Mouse (Mus musculus) heart, embryonic 16.5 days (tissue): ENCODE measurements at regions not wholly inside any gene's neighbourhood (a gene's known extent, or its start where the extent isn't known, plus 50 kb on each side); places are given as distances from the start of the nearest gene placed in this dataset.

Source experiments
- ATAC-seq: fragments of 200-750 bp; cut with Nextera tagmentation; replicated peaks from 2 replicates; pipeline ENCODE4 v1.8.0; 2017; ENCODE audit warnings: moderate number of reproducible peaks; ENCODE audit not compliant: insufficient read depth, low FRiP score; ENCODE audit errors: extremely low read depth
- H3K27ac ChIP-seq: fragments of 300-500 bp; sonication (generic); 2 replicates; pipeline ENCODE4 v1.5.1; 2014; ENCODE audit warnings: mild to moderate bottlenecking, low read length, control low read depth, moderate library complexity
- H3K27me3 ChIP-seq: fragments of 300-500 bp; sonication (generic); 2 replicates; pipeline ENCODE4 v1.6.1; 2014; ENCODE audit warnings: low read length, mixed read lengths; ENCODE audit not compliant: control insufficient read depth, insufficient read depth
- H3K36me3 ChIP-seq: fragments of 300-500 bp; sonication (generic); 2 replicates; pipeline ENCODE4 v1.6.1; 2014; ENCODE audit not compliant: control insufficient read depth, insufficient read depth
- H3K4me1 ChIP-seq: fragments of 300-500 bp; sonication (generic); 2 replicates; pipeline ENCODE4 v1.6.1; 2014; ENCODE audit warnings: low read length, mixed read lengths; ENCODE audit not compliant: control insufficient read depth, insufficient read depth
- H3K4me2 ChIP-seq: fragments of 300-500 bp; sonication (generic); 2 replicates; pipeline ENCODE4 v1.6.1; 2014; ENCODE audit warnings: low read depth, mild to moderate bottlenecking, control low read depth, low read length
- H3K4me3 ChIP-seq: fragments of 300-500 bp; sonication (generic); 2 replicates; pipeline ENCODE4 v1.5.1; 2014; ENCODE audit warnings: mild to moderate bottlenecking, control low read depth, low read length
- H3K9ac ChIP-seq: fragments of 300-500 bp; sonication (generic); 2 replicates; pipeline ENCODE4 v1.6.1; 2014; ENCODE audit warnings: low read length, control low read depth
- H3K9me3 ChIP-seq: fragments of 300-500 bp; sonication (generic); replicated peaks from 2 replicates; pipeline ENCODE4 v1.6.1; 2016; ENCODE audit warnings: low read length; ENCODE audit not compliant: control insufficient read depth
- WGBS: fragments of 180-500 bp; shearing (Covaris S2); extraction: QIAGEN DNeasy Blood & Tissue Kit; methylation state at CpG from one replicate; pipeline ENCODE4 v1.1.7; 2014; 5-methylcytosine and 5-hydroxymethylcytosine counted together

DNA sequence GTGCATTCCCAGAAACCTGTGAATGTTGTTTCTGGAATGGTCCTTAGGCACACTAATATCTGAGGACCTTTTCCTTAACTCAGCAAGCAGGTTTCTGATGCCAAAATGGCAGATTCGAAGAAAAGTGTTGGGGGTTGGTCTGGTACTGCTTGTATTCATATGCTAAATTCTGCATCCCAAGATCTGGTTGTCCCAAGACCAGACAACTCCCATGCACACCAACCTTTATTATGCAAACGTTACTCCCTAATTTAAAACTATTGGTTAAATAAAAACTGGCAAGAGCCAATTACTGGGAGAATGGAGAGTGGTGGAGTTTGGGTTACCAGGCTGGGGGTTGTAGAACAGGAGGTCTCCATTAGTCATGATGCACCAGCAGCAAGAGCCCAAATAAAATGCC is 129.0 kb upstream of the Tspan2 start:
- Histone ChIP-seq H3K4me2 (no peak overlapping the region), H3K4me1 (no peaks in the 10 kb centered on the region), H3K27ac (no peak overlapping the region), H3K9ac (no peak overlapping the region), H3K27me3 (no peaks in the 10 kb centered on the region), H3K4me3 (no peak overlapping the region), H3K36me3 (no peaks in the 10 kb centered on the region), H3K9me3 (no peaks in the 10 kb centered on the region)
- 70% methylated on average over 2 of the region's 2 CpGs for WGBS
- no peak for ATAC-seq

DNA sequence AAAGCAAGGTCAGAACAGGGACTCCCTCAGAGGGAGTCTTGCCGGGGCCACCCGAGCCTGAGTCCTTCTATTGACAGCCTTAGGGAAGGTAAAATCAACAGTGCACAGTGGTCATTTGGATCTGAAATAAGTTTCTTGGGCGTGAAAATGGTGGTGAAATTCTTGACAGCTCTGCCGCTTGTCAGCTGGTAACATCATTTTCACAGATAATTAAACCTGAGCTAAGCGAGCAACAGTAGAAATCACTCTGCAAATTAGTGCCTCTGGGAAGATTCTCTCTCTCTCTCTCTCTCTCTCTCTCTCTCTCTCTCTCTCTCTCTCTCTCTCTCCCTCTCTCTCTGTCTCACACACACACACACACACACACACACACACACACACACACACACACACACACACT is 123.4 kb upstream of the Tspan2 start:
- Histone ChIP-seq H3K9me3 (no peaks in the 10 kb centered on the region), H3K4me3 (no peak overlapping the region), H3K27ac (no peak overlapping the region), H3K4me1 (no peaks in the 10 kb centered on the region), H3K9ac (no peak overlapping the region), H3K4me2 (no peak overlapping the region), H3K27me3 (no peaks in the 10 kb centered on the region; the same call in 1 of the 2 replicates), H3K36me3 (no peaks in the 10 kb centered on the region)
- WGBS = 37% methylated on average over 5 of the region's 5 CpGs
- ATAC-seq = no peak

DNA sequence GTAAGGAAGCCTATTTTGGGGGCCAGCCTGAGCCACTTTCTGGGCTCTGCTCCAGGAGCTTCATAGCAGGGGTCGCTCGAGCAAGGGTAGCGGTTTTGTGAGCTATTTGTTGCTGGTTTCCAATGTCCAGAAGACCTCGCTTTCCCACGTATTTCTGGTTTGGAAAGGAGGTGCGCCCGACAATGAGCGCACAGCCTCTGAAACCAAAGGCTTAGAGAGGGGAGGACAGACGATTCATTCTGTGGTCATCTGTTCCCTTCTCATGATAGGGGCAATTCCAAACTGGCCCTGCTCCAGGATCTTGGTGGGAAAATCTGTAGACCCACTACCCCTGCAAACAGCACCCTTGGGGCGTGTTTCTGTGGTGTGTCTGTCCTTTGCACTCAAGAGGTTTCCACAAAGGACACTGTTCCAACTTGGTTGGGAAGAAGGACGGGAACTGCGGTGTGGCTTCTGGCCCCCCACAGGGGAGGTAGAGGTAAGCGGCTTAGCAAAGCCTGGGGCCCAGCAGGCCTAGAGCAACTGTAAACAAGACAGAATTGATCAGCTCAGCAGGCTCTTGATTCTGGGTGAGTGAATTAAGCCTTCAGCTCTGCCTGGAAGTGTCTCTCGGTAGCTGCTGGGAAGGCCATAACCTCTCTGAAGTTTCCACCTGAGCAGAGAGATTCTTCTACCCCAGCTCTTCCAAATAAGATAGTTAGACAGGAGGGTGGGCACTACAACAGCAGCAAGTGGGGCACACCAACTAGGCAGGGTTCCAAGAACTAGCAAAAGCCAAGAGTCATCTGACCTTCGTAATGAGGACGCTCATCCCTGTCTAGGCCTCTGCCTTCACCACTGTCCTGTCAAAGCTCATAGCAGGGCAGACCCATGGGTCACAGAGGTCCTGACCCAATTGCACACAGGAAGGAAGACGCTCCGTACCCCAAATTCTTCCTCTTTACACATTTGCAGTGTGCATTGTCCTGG is 122.6 kb upstream of the Tspan2 start:
- 55% methylated on average over 18 of the region's 18 CpGs for WGBS
- no peaks in the 10 kb centered on the region for H3K36me3 ChIP-seq
- H3K27ac ChIP-seq = no peak overlapping the region
- no peaks in the 10 kb centered on the region for H3K9me3 ChIP-seq
- no peak overlapping the region for H3K4me2 ChIP-seq
- H3K9ac ChIP-seq = no peak overlapping the region
- no peaks in the 10 kb centered on the region for H3K4me1 ChIP-seq
- H3K4me3 ChIP-seq = no peak overlapping the region
- ATAC-seq = no peak
- no peaks in the 10 kb centered on the region; the same call in 1 of the 2 replicates for H3K27me3 ChIP-seq

DNA sequence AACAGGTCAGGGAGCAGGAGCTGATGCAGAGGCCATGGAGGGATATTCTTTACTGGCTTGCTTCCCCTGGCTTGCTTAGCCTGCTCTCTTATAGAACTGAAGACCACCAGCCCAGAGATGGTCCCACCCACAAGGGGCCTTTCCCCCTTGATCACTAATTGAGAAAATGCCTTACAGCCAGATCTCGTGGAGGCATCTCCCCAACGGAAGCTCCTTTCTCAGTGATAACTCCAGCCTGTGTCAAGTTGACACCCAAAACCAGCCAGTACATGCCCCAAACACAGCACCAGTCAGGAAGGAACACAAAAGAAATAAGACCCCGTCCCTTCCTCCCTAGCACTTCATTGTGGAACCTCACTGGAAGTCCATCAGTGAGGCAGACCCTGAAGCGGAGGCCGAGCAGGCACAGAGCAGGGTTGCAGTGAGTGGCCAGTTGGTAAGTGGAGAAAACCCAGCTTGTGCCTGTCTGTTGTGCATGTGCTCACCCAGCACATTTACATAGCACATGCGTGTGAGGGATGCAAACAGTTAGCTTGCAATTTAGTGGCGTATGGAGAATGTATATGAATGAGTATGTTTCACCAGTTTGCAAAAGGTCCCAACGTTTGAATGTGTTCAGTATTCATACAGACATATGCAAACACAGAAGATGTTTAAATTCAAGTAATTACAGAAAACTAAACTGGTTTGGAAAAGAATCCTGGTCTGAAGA is 114.5 kb upstream of the Tspan2 start:
- Histone ChIP-seq H3K27ac (no peak overlapping the region), H3K4me2 (no peak overlapping the region), H3K36me3 (no peaks in the 10 kb centered on the region), H3K9me3 (no peaks in the 10 kb centered on the region), H3K4me3 (no peak overlapping the region), H3K4me1 (no peaks in the 10 kb centered on the region), H3K27me3 (no peaks in the 10 kb centered on the region), H3K9ac (no peak overlapping the region)
- 72% methylated on average over 8 of the region's 8 CpGs for WGBS
- ATAC-seq = no peak

DNA sequence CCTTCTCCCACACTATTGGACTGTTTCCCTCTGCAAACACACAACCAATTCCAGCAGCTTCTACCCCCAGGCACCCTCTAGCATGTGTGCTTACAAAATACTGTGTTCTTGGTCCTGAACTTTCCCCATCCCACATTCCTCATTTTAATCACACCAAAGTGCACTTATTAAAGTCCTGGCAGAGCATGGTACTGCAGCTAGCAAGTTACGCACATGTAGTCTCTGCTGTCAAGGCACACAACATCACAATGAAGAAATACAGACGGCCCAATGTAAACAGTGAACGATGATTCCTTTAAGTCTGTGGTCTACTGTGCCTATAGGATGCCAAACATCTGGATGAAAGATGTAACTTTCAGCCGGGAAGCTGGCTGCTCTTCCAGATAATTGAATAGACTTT is 98.3 kb upstream of the Tspan2 start:
- no peak overlapping the region for H3K4me3 ChIP-seq
- 60% methylated on average over 4 of the region's 4 CpGs for WGBS
- H3K27me3 ChIP-seq = no peaks in the 10 kb centered on the region
- H3K27ac ChIP-seq = no peak overlapping the region
- H3K36me3 ChIP-seq = no peaks in the 10 kb centered on the region
- no peaks in the 10 kb centered on the region for H3K9me3 ChIP-seq
- H3K4me1 ChIP-seq = no peaks in the 10 kb centered on the region
- H3K4me2 ChIP-seq = no peak overlapping the region
- ATAC-seq = no peak
- H3K9ac ChIP-seq = no peak overlapping the region

DNA sequence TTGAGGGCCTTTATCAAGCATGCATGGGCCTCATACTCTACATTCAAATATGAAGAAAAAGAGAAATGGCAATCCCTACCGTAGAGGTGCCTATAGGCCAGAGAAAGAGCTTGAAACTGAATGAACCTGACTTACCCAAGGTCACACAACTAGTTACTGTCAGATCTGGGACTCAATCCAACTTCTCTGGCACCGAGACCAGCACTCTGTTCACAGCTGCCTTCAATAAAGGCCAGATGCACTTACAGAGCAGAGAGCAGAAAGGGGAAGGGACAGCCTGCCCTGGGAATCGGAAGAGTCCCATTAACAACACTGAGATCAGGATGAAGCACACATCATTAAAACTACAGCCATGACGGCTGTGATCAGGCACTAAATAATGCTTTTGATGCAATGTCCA is 97.7 kb upstream of the Tspan2 start:
- Histone ChIP-seq H3K9ac (no peak overlapping the region), H3K9me3 (no peaks in the 10 kb centered on the region), H3K4me2 (no peak overlapping the region), H3K4me3 (no peak overlapping the region), H3K4me1 (no peaks in the 10 kb centered on the region), H3K36me3 (no peaks in the 10 kb centered on the region), H3K27me3 (no peaks in the 10 kb centered on the region), H3K27ac (no peak overlapping the region)
- ATAC-seq = no peak
- WGBS = 55% methylated on average over 4 of the region's 4 CpGs

DNA sequence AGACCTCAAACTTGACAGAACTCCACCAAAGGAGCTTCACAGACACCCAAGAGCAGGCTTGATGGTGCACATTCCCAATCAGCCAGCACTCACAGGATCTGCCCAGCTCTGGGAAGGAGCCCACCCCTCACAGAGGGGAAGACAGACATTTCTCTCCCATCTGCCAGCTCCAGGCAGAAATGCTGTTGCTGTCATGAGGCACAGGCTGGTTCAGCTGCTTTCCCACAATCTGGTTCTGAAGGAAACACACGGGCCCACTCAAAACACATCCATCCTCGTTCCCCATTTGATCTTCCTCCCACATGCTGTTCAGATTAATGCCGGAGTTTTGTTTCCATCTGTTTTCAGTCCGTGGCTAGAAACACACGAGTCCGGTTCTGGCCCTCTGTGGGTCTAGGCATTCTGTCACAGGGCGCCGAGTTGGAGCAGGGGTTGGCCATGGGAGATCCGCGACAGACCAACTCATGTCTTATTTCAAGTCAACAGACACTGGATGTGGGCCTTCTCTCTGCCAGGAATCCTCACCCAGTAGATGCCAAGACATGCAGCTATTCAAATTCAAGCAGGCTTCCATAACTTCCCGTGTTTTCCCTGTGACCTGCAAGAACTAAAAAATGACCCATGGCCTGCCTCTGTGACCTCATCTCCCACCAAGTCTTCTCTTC is 89.9 kb upstream of the Tspan2 start:
- no peak overlapping the region for H3K27ac ChIP-seq
- no peak overlapping the region for H3K9ac ChIP-seq
- no peaks in the 10 kb centered on the region for H3K4me1 ChIP-seq
- no peaks in the 10 kb centered on the region for H3K27me3 ChIP-seq
- 79% methylated on average over 11 of the region's 11 CpGs for WGBS
- no peak for ATAC-seq
- H3K36me3 ChIP-seq = no peaks in the 10 kb centered on the region
- H3K4me3 ChIP-seq = no peak overlapping the region
- H3K4me2 ChIP-seq = no peak overlapping the region
- H3K9me3 ChIP-seq = no peaks in the 10 kb centered on the region

DNA sequence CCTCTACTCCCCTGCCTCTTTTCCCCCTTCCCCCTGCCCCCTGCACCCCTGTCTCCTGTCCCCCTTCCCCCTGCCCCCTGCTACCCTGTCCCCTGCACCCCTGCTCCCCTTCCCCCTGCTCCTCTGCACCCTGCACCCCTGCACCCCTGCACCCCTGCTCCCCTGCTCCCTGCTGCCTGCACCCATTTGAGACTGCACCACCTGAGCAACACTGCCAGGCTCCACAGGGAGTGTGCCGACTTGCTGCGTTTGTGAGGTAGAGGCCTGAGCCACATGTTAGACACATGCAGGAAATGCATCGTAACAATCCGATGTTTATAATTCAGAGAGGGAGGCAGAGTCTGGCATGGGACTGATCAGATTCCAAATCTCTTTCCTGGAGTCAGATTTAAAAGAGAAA is 85.9 kb upstream of the Tspan2 start:
- Histone ChIP-seq H3K4me3 (no peak overlapping the region), H3K9me3 (no peaks in the 10 kb centered on the region), H3K9ac (no peak overlapping the region), H3K4me2 (no peak overlapping the region), H3K4me1 (no peaks in the 10 kb centered on the region), H3K27ac (no peak overlapping the region), H3K36me3 (no peaks in the 10 kb centered on the region), H3K27me3 (no peaks in the 10 kb centered on the region)
- no peak for ATAC-seq
- WGBS = 68% methylated on average over 4 of the region's 4 CpGs

DNA sequence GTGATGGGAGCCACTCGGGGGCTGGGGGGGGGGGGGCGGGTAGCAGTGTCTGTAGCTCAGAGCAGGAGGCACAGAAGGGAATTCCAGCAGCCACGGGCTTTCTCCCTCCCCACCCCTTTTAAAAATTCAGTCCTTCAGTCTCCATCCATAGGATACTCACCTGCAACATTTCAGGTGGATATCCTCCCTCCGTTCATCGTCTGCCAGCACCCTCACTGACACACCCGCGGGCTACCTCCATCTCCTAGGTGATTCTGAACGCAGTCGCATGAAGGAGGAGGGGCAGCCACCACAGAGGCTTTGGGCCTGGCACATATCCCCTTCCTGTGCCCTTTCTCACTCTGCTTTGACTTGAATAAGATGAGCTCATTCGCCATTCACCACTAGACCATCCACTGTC is 79.4 kb upstream of the Tspan2 start:
- no peaks in the 10 kb centered on the region for H3K36me3 ChIP-seq
- H3K9ac ChIP-seq = no peak overlapping the region
- WGBS = 81% methylated on average over 9 of the region's 10 CpGs
- no peak overlapping the region for H3K4me3 ChIP-seq
- no peak for ATAC-seq
- no peaks in the 10 kb centered on the region for H3K9me3 ChIP-seq
- no peak overlapping the region for H3K4me2 ChIP-seq
- H3K4me1 ChIP-seq = no peaks in the 10 kb centered on the region
- no peak overlapping the region for H3K27ac ChIP-seq
- H3K27me3 ChIP-seq = no peaks in the 10 kb centered on the region
